Mouse (Mus musculus): Measurements from ENCODE around the gene Diaph3.

The Diaph3 gene

GRCm38 (mm10) chr14:86640086-86640485, 500.9 kb downstream of the Diaph3 start:
- no peak for DNase-seq

- no peak for DNase-seq
These were observed 505.4 kb downstream of the Diaph3 start for GRCm38 (mm10) chr14:86635594-86636140.

- DNase-seq: no peak
These were observed 506.0 kb downstream of the Diaph3 start for GRCm38 (mm10) chr14:86635052-86635451.

GRCm38 (mm10) chr14:86633799-86634198, 507.2 kb downstream of the Diaph3 start:
- DNase-seq: no peak

DNA sequence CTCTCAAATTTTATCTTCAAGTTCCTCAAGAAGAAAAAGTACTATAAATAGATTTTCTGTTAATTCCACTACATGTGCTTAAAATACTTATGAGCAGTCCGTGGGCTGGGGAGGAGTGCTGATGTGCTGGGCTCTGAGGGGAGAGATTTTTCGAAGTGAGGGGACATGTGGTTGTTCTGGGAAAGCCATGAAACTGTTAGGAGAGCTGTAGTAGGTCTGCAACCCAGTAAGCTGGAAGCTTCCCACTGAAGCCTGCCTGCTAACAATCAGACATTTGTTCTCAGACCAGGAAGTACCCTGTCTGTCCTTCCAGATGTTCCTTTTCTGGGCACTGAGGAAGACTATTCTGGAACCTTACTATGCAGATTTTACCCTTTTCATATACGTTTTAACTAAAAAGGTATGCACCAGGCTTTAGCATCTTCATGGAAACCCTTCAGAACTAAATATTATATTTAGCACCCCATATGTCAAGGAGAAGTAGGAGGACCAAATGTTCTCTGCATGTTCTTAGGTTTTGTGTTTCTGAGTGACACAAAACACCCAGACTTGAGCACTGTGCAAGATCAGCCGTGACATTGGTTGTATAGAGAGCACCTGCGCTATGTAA, 516.1 kb downstream of the Diaph3 start:
- DNase-seq: no peak

DNA sequence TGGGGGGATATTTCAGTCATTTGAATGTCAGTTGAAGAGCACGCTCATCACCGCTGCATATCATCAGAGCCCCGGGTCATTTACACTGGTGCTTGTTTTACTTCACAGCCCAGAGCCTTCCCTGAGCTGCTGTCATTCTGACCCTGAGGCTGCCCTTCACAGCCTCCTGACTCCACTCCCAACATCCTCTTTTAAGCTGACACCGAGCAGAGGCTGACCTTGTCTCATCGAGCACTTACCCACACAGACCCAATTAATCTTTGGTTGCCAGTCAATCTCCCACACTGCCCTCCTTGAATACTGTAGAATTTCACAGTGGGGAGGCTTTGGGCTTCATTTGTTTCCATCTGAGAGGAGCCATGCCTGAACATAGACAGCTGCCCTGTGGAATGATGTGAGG, 521.4 kb downstream of the Diaph3 start:
- no peak for DNase-seq
